Mouse (Mus musculus) liver, postnatal 0 days (tissue): ENCODE measurements around the gene Igflr1. TPM values are rescaled to one million over a fixed set of nuclear protein-coding genes. Genes with fewer than 3 reads are reported as not detected.
A peak's percentile ranks its signal among the peaks of the same experiment; 100 is the strongest.

Source experiments
- ATAC-seq: fragments of 200-750 bp; cut with Nextera tagmentation; 2 replicates; pipeline ENCODE4 v1.8.0; 2017; ENCODE audit warnings: mild to moderate bottlenecking, moderate library complexity
- DNase-seq: peaks from one replicate; pipeline ENCODE4 v3.0.0-alpha.2; 2016
- H3K27ac ChIP-seq: fragments of 300-500 bp; sonication (generic); 2 replicates; pipeline ENCODE4 v1.5.1; 2014; ENCODE audit warnings: antibody characterized with exemption, moderate library complexity, mild to moderate bottlenecking, low read depth
- H3K27me3 ChIP-seq: fragments of 300-500 bp; sonication (generic); 2 replicates; pipeline ENCODE4 v1.6.1; 2014; ENCODE audit warnings: low read length, control low read depth, mixed read lengths; ENCODE audit not compliant: insufficient read depth
- H3K36me3 ChIP-seq: fragments of 300-500 bp; sonication (generic); replicated peaks from 2 replicates; pipeline ENCODE4 v1.6.1; 2014; ENCODE audit warnings: mild to moderate bottlenecking, control low read depth, low read length, moderate library complexity, mixed read lengths; ENCODE audit not compliant: insufficient read depth
- H3K4me1 ChIP-seq: fragments of 300-500 bp; sonication (generic); 2 replicates; pipeline ENCODE4 v1.6.1; 2014; ENCODE audit warnings: antibody characterized with exemption, mild to moderate bottlenecking, control low read depth; ENCODE audit not compliant: insufficient read depth
- H3K4me2 ChIP-seq: fragments of 300-500 bp; sonication (generic); 2 replicates; pipeline ENCODE4 v1.6.1; 2014; ENCODE audit warnings: low read depth, mild to moderate bottlenecking, low read length, moderate library complexity, mixed read lengths
- H3K4me3 ChIP-seq: fragments of 300-500 bp; sonication (generic); 2 replicates; pipeline ENCODE4 v1.5.1; 2014; ENCODE audit warnings: low read depth, low read length
- H3K9ac ChIP-seq: fragments of 300-500 bp; sonication (generic); replicated peaks from 2 replicates; pipeline ENCODE4 v1.6.1; 2014; ENCODE audit warnings: mild to moderate bottlenecking, moderate library complexity
- H3K9me3 ChIP-seq: fragments of 300-500 bp; sonication (generic); 2 replicates; pipeline ENCODE4 v1.6.1; 2016; ENCODE audit warnings: mild to moderate bottlenecking, control low read depth, low read length, mixed read lengths
- CTCF ChIP-seq: sonication (generic); IDR thresholded peaks from 2 replicates; pipeline ENCODE4 v1.5.1; 2016; ENCODE audit warnings: antibody characterized with exemption, low read depth
- EP300 ChIP-seq: IDR thresholded peaks from 2 replicates; pipeline ENCODE4 v1.6.1; 2016; ENCODE audit warnings: antibody characterized with exemption, low read depth, mild to moderate bottlenecking
- WGBS: fragments of 180-500 bp; shearing (Covaris S2); extraction: QIAGEN DNeasy Blood & Tissue Kit; methylation state at CpG from one replicate; pipeline ENCODE4 v1.1.7; 2014; ENCODE audit not compliant: insufficient replicate concordance; 5-methylcytosine and 5-hydroxymethylcytosine counted together
- polyA plus RNA-seq: library from polyadenylated mRNA; unstranded; fragments of >200 nt; fragmentation: Nextera tagmentation; extraction: Ambion mirVana; gene quantifications from 2 replicates; pipeline ENCODE4 v1.2.1, GENCODE M21; 2015

Gene Igflr1
- polyA plus RNA-seq, 1 experiment from 2014 or later: 1.2 TPM

- Histone ChIP-seq H3K27ac (peak overlapping the region; percentile 88), H3K4me2 (peak overlapping the region; percentile 90), H3K27me3 (no peaks in the 10 kb centered on the region), H3K9ac (peak overlapping the region; percentile 79), H3K9me3 (no peaks in the 10 kb centered on the region), H3K36me3 (peaks cover 25% of the 10 kb centered on the region), H3K4me3 (peak overlapping the region; percentile 69), H3K4me1 (peaks cover 15% of the 10 kb centered on the region)
- DNase-seq (peak; percentile 49), ATAC-seq (no peak)
- TF ChIP-seq EP300 (no peak), CTCF (no peak)
- WGBS: 6% methylated on average over 23 of the region's 23 CpGs
These were observed 12.1 kb upstream of the Igflr1 start for GRCm38 (mm10) chr7:30553021-30553589.

DNA sequence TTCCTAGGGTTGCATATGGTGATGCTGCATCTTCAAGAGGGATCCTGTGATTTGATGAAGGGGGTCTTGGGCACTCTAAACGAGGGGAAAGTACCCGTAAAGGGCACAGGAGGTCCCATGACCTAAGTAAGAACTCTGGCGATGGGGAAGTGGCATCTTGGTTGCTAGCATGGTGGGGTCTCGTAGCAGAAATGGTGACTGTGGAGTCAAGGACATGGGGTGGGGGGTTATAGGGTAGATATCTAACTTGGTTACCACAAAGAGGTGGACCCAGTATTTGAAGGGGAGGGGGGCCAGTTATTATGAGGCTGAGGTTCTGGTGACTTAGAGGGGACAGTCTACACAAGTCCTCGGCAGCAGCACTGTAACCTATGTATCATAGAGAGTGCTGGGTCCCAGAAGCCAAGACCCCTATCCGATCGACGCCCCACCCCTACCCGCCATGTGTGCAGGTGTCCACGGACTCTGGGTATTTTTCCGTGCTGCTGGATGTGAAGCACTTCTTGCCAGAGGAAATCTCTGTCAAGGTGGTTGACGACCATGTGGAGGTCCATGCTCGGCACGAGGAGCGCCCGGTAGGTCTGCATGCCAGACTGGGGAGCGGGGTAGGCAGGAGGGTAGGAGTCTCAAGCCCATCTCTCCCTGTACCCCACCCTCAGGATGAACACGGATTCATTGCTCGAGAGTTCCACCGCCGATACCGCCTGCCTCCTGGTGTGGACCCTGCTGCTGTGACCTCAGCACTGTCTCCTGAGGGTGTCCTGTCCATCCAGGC lies 11.2 kb upstream of the Igflr1 start:
- H3K27ac ChIP-seq: no peak overlapping the region
- TF ChIP-seq CTCF: no peak
- no peak for TF ChIP-seq EP300
- peak overlapping the region; percentile 79 for H3K9ac ChIP-seq
- peaks cover 23% of the 10 kb centered on the region for H3K36me3 ChIP-seq
- H3K4me2 ChIP-seq: peak overlapping the region; percentile 90
- ATAC-seq (no peak), DNase-seq (no peak)
- peak overlapping the region; percentile 69 for H3K4me3 ChIP-seq
- no peaks in the 10 kb centered on the region for H3K9me3 ChIP-seq
- H3K27me3 ChIP-seq: no peaks in the 10 kb centered on the region
- WGBS: 82% methylated on average over 22 of the region's 22 CpGs
- peaks cover 24% of the 10 kb centered on the region for H3K4me1 ChIP-seq

DNA sequence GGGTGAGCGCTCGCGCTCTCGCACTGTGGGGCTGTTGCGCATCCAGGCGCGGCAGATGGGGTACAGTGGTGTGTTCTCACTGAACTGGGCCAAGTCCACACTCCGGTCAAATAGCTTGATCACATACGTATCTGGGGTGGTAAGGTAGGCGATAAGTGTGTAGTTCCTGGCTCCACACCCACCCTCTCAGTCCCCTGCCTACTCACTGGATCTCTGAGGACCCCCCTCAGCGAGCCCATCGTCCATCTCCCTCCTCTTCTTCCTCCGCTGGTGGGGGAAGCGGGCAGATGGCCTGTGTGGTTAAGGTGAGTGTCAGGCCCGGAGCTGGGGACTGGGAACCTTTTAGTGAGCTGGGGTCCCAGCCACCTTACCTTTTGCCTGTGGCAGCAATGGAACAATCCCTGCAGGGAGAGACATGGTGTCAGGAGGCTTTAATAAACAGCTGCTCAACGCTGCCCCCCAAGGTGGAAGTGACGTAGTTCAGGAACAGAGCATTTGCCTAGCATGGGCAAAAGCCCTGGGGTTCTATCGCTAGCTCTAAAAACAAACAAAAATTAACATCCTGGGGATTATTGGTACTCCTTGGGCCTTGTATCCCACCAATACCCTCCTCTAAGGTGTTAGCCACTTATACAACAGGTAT lies 8.2 kb upstream of the Igflr1 start:
- Histone ChIP-seq H3K9ac (no peak overlapping the region), H3K36me3 (peaks cover 22% of the 10 kb centered on the region), H3K27me3 (no peaks in the 10 kb centered on the region), H3K4me3 (no peak overlapping the region), H3K4me1 (peaks cover 26% of the 10 kb centered on the region), H3K4me2 (no peak overlapping the region), H3K9me3 (no peaks in the 10 kb centered on the region), H3K27ac (no peak overlapping the region)
- DNase-seq (no peak), ATAC-seq (no peak)
- peak; percentile 47 for TF ChIP-seq CTCF
- TF ChIP-seq EP300: no peak
- WGBS: 92% methylated on average over 18 of the region's 18 CpGs

- peak overlapping the region; percentile 58; the same call in 1 of the 2 replicates for H3K4me3 ChIP-seq
- H3K27ac ChIP-seq: no peak overlapping the region
- H3K4me1 ChIP-seq: peaks cover 26% of the 10 kb centered on the region
- TF ChIP-seq CTCF (no peak), EP300 (no peak)
- peak overlapping the region; percentile 31; the same call in 1 of the 2 replicates for H3K9ac ChIP-seq
- DNase-seq (no peak), ATAC-seq (no peak)
- H3K36me3 ChIP-seq: peaks cover 22% of the 10 kb centered on the region
- H3K27me3 ChIP-seq: no peaks in the 10 kb centered on the region
- 84% methylated on average over 13 of the region's 13 CpGs for WGBS
- H3K9me3 ChIP-seq: no peaks in the 10 kb centered on the region
- peak overlapping the region; percentile 80 for H3K4me2 ChIP-seq
These were observed 7.2 kb upstream of the Igflr1 start for GRCm38 (mm10) chr7:30557901-30558514.

- Histone ChIP-seq H3K27ac (peak overlapping the region; percentile 55), H3K9me3 (no peaks in the 10 kb centered on the region), H3K27me3 (no peaks in the 10 kb centered on the region), H3K9ac (peak overlapping the region; percentile 60), H3K4me3 (peak overlapping the region; percentile 58), H3K36me3 (peaks cover 22% of the 10 kb centered on the region), H3K4me1 (peaks cover 20% of the 10 kb centered on the region), H3K4me2 (peak overlapping the region; percentile 80)
- ATAC-seq (peak; percentile 18), DNase-seq (no peak)
- TF ChIP-seq CTCF (no peak), EP300 (no peak)
- 8% methylated on average over 12 of the region's 12 CpGs for WGBS
These were observed 6.4 kb upstream of the Igflr1 start for GRCm38 (mm10) chr7:30558656-30559442.
